In the genomic region with DNA sequence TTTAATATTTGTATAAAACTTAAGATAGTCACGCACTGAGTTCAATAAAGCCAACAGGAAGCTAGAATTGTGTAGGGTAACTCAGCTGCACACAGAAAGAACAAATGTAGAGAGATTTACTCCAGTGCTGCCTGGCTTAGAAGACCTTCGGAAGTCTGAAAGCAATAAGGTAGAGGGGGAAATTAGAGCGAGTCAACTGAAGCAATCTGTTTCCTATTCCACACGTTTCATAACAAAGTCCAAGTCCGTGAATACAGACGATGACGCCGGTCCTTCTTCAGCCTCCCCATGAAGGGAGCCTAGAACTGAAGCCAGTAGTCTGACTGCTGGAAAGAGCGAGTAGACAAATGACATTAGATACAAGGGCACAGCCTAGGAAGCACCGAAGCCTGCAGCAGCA, we compare ENCODE assay signal across 12 mouse cellular contexts.
DNase-seq lines count a peak whose midpoint lies in the region; ATAC-seq lines count a peak whose summit lies in the region.
"Had no signal": no experiment of that assay in that cellular context is flagged by ENCODE, and none has a peak within 500 bp of the region (broad histone marks: within the 10 kb centered on the region; RNA-seq: fewer than 3 reads in every experiment).

No protein-coding gene starts in this region.

- H3K9me3 ChIP-seq in forebrain, embryonic 13.5 days (replicated peaks) = no peaks in the 10 kb centered on the region
- no peaks in the 10 kb centered on the region for H3K9me3 ChIP-seq in limb, embryonic 11.5 days (ENCODE audit: control insufficient read depth, low read length)

- no peak overlapping the region for H3K4me3 ChIP-seq in forebrain, embryonic 13.5 days
- H3K4me3 ChIP-seq in limb, embryonic 11.5 days (ENCODE audit: low read depth, low read length) = no peak overlapping the region

- no peak overlapping the region for H3K4me2 ChIP-seq in forebrain, embryonic 13.5 days
- H3K4me2 ChIP-seq in limb, embryonic 11.5 days (ENCODE audit: low read depth, severe bottlenecking) = no peak overlapping the region

- peaks cover 55% of the 10 kb centered on the region for H3K4me1 ChIP-seq in forebrain, embryonic 13.5 days
- peaks cover 39% of the 10 kb centered on the region for H3K4me1 ChIP-seq in limb, embryonic 11.5 days (ENCODE audit: control insufficient read depth, insufficient read depth, low read length)

- H3K27me3 ChIP-seq in forebrain, embryonic 13.5 days = 0 out of 2 replicates have a peak, but pooled peaks cover 3% of the 10 kb centered on the region
- H3K27me3 ChIP-seq in limb, embryonic 11.5 days (ENCODE audit: control insufficient read depth, insufficient read depth, low read length) = no peaks in the 10 kb centered on the region

- WGBS in forebrain, embryonic 13.5 days = 13% methylated on average over 10 of the region's 10 CpGs
- whole genome bisulfite sequencing in limb, embryonic 11.5 days = 23% methylated on average over 10 of the region's 10 CpGs

- 0 out of 2 replicates have a peak, but pooled peaks have one; percentile 31 for ATAC-seq in forebrain, embryonic 13.5 days
- ATAC-seq in limb, embryonic 11.5 days (ENCODE audit: insufficient number of reproducible peaks, low FRiP score, low TSS enrichment, low read depth) = no peak

- peak overlapping the region; percentile 77 for H3K27ac ChIP-seq in forebrain, embryonic 13.5 days
- peak overlapping the region; percentile 73; the same call in 1 of the 2 replicates for H3K27ac ChIP-seq in limb, embryonic 11.5 days (replicated peaks; ENCODE audit: low read depth, low read length)

- no peak overlapping the region; the same call in 1 of the 2 replicates for H3K9ac ChIP-seq in forebrain, embryonic 13.5 days
- H3K9ac ChIP-seq in limb, embryonic 11.5 days (ENCODE audit: low read length) = no peak overlapping the region

- DNase-seq in embryo, embryonic 10.5 days (ENCODE audit: low spot score) = peak; percentile 29
- DNase-seq in embryo, embryonic 10 days (ENCODE audit: low spot score) = no peak
- peak; percentile 41 for DNase-seq in embryo, embryonic 11 days
- DNase-seq in limb, embryonic 11.5 days (ENCODE audit: low spot score) = peak; percentile 35
- no peak for DNase-seq in c-Kit-positive CD71-positive TER-119-positive erythroid progenitor cells, embryonic 14.5 days (ENCODE audit: low spot score)
- no peak for DNase-seq in thymus, postnatal 25 days
- DNase-seq in gastrocnemius, adult 8-10 months (ENCODE audit: low spot score in 2 of 2) = no peak
- DNase-seq: heart, postnatal 4 days; kidney, adult 9 months; lung, postnatal 10 days; thymus, adult 18-20 months had no signal

- no peaks in the 10 kb centered on the region for H3K36me3 ChIP-seq in forebrain, embryonic 13.5 days (ENCODE audit: poor library complexity, severe bottlenecking)
- H3K36me3 ChIP-seq in limb, embryonic 11.5 days (ENCODE audit: control insufficient read depth, insufficient read depth, low read length) = no peaks in the 10 kb centered on the region

Comparison
In these comparisons a context has a peak if more than half of its experiments do, and no peak if none do; other contexts are left out.
1. DNase-seq: peak in embryo, embryonic 10.5 days (single experiment), embryo, embryonic 11 days (single experiment) and limb, embryonic 11.5 days (single experiment); none in embryo, embryonic 10 days (single experiment), c-Kit-positive CD71-positive TER-119-positive erythroid progenitor cells, embryonic 14.5 days (single experiment), thymus, postnatal 25 days (single experiment) and gastrocnemius, adult 8-10 months (0 of 2).